Mouse (Mus musculus) liver, postnatal 0 days (tissue): ENCODE measurements around the gene Hist2h2ab. TPM values are rescaled to one million over a fixed set of nuclear protein-coding genes. Genes with fewer than 3 reads are reported as not detected.

Experiments used
- ATAC-seq: fragments of 200-750 bp; cut with Nextera tagmentation; 2 replicates; pipeline ENCODE4 v1.8.0; 2017; ENCODE audit warnings: mild to moderate bottlenecking, moderate library complexity
- DNase-seq: peaks from one replicate; pipeline ENCODE4 v3.0.0-alpha.2; 2016
- H3K27ac ChIP-seq: fragments of 300-500 bp; sonication (generic); 2 replicates; pipeline ENCODE4 v1.5.1; 2014; ENCODE audit warnings: antibody characterized with exemption, moderate library complexity, mild to moderate bottlenecking, low read depth
- H3K27me3 ChIP-seq: fragments of 300-500 bp; sonication (generic); 2 replicates; pipeline ENCODE4 v1.6.1; 2014; ENCODE audit warnings: low read length, control low read depth, mixed read lengths; ENCODE audit not compliant: insufficient read depth
- H3K36me3 ChIP-seq: fragments of 300-500 bp; sonication (generic); replicated peaks from 2 replicates; pipeline ENCODE4 v1.6.1; 2014; ENCODE audit warnings: mild to moderate bottlenecking, control low read depth, low read length, moderate library complexity, mixed read lengths; ENCODE audit not compliant: insufficient read depth
- H3K4me1 ChIP-seq: fragments of 300-500 bp; sonication (generic); 2 replicates; pipeline ENCODE4 v1.6.1; 2014; ENCODE audit warnings: antibody characterized with exemption, mild to moderate bottlenecking, control low read depth; ENCODE audit not compliant: insufficient read depth
- H3K4me2 ChIP-seq: fragments of 300-500 bp; sonication (generic); 2 replicates; pipeline ENCODE4 v1.6.1; 2014; ENCODE audit warnings: low read depth, mild to moderate bottlenecking, low read length, moderate library complexity, mixed read lengths
- H3K4me3 ChIP-seq: fragments of 300-500 bp; sonication (generic); 2 replicates; pipeline ENCODE4 v1.5.1; 2014; ENCODE audit warnings: low read depth, low read length
- H3K9ac ChIP-seq: fragments of 300-500 bp; sonication (generic); replicated peaks from 2 replicates; pipeline ENCODE4 v1.6.1; 2014; ENCODE audit warnings: mild to moderate bottlenecking, moderate library complexity
- H3K9me3 ChIP-seq: fragments of 300-500 bp; sonication (generic); 2 replicates; pipeline ENCODE4 v1.6.1; 2016; ENCODE audit warnings: mild to moderate bottlenecking, control low read depth, low read length, mixed read lengths
- CTCF ChIP-seq: sonication (generic); IDR thresholded peaks from 2 replicates; pipeline ENCODE4 v1.5.1; 2016; ENCODE audit warnings: antibody characterized with exemption, low read depth
- EP300 ChIP-seq: IDR thresholded peaks from 2 replicates; pipeline ENCODE4 v1.6.1; 2016; ENCODE audit warnings: antibody characterized with exemption, low read depth, mild to moderate bottlenecking
- whole genome bisulfite sequencing: fragments of 180-500 bp; shearing (Covaris S2); extraction: QIAGEN DNeasy Blood & Tissue Kit; methylation state at CpG from one replicate; pipeline ENCODE4 v1.1.7; 2014; ENCODE audit not compliant: insufficient replicate concordance; 5-methylcytosine and 5-hydroxymethylcytosine counted together
- polyA plus RNA-seq: library from polyadenylated mRNA; unstranded; fragments of >200 nt; fragmentation: Nextera tagmentation; extraction: Ambion mirVana; gene quantifications from 2 replicates; pipeline ENCODE4 v1.2.1, GENCODE M21; 2015

The Hist2h2ab gene
- polyA plus RNA-seq, 1 experiment from 2014 or later: 0.46 TPM

- peak overlapping the region; percentile 69 for H3K27ac ChIP-seq
- no peaks in the 10 kb centered on the region for H3K27me3 ChIP-seq
- H3K4me2 ChIP-seq: peak overlapping the region; percentile 36
- peak; percentile 79; the same call in 1 of the 2 replicates for TF ChIP-seq EP300
- TF ChIP-seq CTCF: no peak
- H3K9me3 ChIP-seq: no peaks in the 10 kb centered on the region
- ATAC-seq (peak; percentile 83), DNase-seq (peak; percentile 47)
- H3K4me3 ChIP-seq: no peak overlapping the region
- no peaks in the 10 kb centered on the region for H3K36me3 ChIP-seq
- H3K4me1 ChIP-seq: peaks cover 17% of the 10 kb centered on the region
- H3K9ac ChIP-seq: peak overlapping the region; percentile 36; the same call in 1 of the 2 replicates
- 44% methylated on average over 10 of the region's 10 CpGs for WGBS
These were observed 35.2 kb downstream of the Hist2h2ab start for GRCm38 (mm10) chr3:96254683-96255355.

GRCm38 (mm10) chr3:96255926-96256593, 36.4 kb downstream of the Hist2h2ab start:
- H3K4me2 ChIP-seq: no peak overlapping the region
- H3K9ac ChIP-seq: no peak overlapping the region
- ATAC-seq (no peak), DNase-seq (no peak)
- H3K36me3 ChIP-seq: no peaks in the 10 kb centered on the region
- WGBS: 58% methylated on average over 5 of the region's 5 CpGs
- H3K4me1 ChIP-seq: peaks cover 10% of the 10 kb centered on the region
- H3K4me3 ChIP-seq: no peak overlapping the region
- no peaks in the 10 kb centered on the region for H3K9me3 ChIP-seq
- no peaks in the 10 kb centered on the region for H3K27me3 ChIP-seq
- H3K27ac ChIP-seq: no peak overlapping the region
- TF ChIP-seq CTCF: no peak
- TF ChIP-seq EP300: no peak

DNA sequence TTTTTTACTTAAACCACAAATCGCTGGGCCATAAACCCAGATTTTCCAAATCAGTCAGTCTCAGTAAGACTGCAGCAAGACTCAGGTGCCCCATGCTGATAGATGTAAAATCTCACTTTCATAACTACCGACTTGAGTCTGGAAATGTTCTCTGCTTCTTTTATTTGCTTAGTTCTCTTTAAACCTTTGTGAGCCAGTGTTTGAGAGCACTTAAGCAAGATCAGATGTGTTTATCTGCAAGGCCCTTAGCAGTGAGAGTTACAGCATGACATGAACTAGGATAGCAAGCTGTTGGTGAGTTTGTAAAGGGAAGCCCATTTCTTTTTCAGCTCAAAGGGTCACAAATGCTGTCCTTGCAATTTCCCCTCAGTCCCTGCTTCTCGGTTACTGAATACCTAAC, 37.5 kb downstream of the Hist2h2ab start:
- Histone ChIP-seq H3K4me1 (peaks cover 14% of the 10 kb centered on the region), H3K9ac (no peak overlapping the region), H3K9me3 (no peaks in the 10 kb centered on the region), H3K4me2 (no peak overlapping the region), H3K27ac (no peak overlapping the region), H3K4me3 (no peak overlapping the region), H3K36me3 (no peaks in the 10 kb centered on the region), H3K27me3 (no peaks in the 10 kb centered on the region)
- no peak for ATAC-seq
- no peak for TF ChIP-seq EP300
- no peak for TF ChIP-seq CTCF
- WGBS: 73% methylated on average over 3 of the region's 3 CpGs
- DNase-seq: no peak

- 87% methylated on average over 5 of the region's 5 CpGs for WGBS
- peaks cover 26% of the 10 kb centered on the region for H3K4me1 ChIP-seq
- H3K27me3 ChIP-seq: no peaks in the 10 kb centered on the region
- H3K9me3 ChIP-seq: no peaks in the 10 kb centered on the region
- H3K36me3 ChIP-seq: no peaks in the 10 kb centered on the region
- ATAC-seq (no peak), DNase-seq (no peak)
- no peak overlapping the region for H3K27ac ChIP-seq
- H3K4me2 ChIP-seq: no peak overlapping the region
- H3K9ac ChIP-seq: no peak overlapping the region
- TF ChIP-seq EP300 (no peak), CTCF (no peak)
- no peak overlapping the region for H3K4me3 ChIP-seq
These were observed 40.6 kb downstream of the Hist2h2ab start for GRCm38 (mm10) chr3:96260220-96260619.

GRCm38 (mm10) chr3:96261623-96262022, 42.0 kb downstream of the Hist2h2ab start:
- Histone ChIP-seq H3K27me3 (no peaks in the 10 kb centered on the region), H3K27ac (peak overlapping the region; percentile 99), H3K4me3 (peak overlapping the region; percentile 70), H3K36me3 (no peaks in the 10 kb centered on the region), H3K4me2 (peak overlapping the region; percentile 82), H3K4me1 (peaks cover 26% of the 10 kb centered on the region), H3K9me3 (no peaks in the 10 kb centered on the region), H3K9ac (peak overlapping the region; percentile 91; the same call in 1 of the 2 replicates)
- DNase-seq (no peak), ATAC-seq (no peak)
- TF ChIP-seq EP300 (no peak), CTCF (no peak)
- 65% methylated on average over 3 of the region's 3 CpGs for WGBS

- DNase-seq (peak; percentile 83), ATAC-seq (peak; percentile 73)
- peak overlapping the region; percentile 82 for H3K4me2 ChIP-seq
- H3K27me3 ChIP-seq: no peaks in the 10 kb centered on the region
- peak overlapping the region; percentile 91 for H3K9ac ChIP-seq
- TF ChIP-seq EP300 (no peak), CTCF (no peak)
- H3K27ac ChIP-seq: peak overlapping the region; percentile 99
- H3K4me3 ChIP-seq: peak overlapping the region; percentile 70
- peaks cover 26% of the 10 kb centered on the region for H3K4me1 ChIP-seq
- under 1% methylated on average over 19 of the region's 19 CpGs for WGBS
- H3K36me3 ChIP-seq: no peaks in the 10 kb centered on the region
- no peaks in the 10 kb centered on the region for H3K9me3 ChIP-seq
These were observed 42.7 kb downstream of the Hist2h2ab start for GRCm38 (mm10) chr3:96262216-96262875.
